Mouse (Mus musculus): ENCODE measurements at regions not wholly inside any gene's neighbourhood (a gene's known extent, or its start where the extent isn't known, plus 50 kb on each side); places are given as distances from the start of the nearest gene placed in this dataset.

GRCm38 (mm10) chr17:77819698-77820097, 380.4 kb upstream of the Crim1 start:
- no peak for DNase-seq (ENCODE audit: low spot score)

- no peak for DNase-seq (ENCODE audit: low spot score)
Measured at GRCm38 (mm10) chr17:77843949-77844348, 356.1 kb upstream of the Crim1 start.

GRCm38 (mm10) chr17:77874497-77874896, 325.6 kb upstream of the Crim1 start:
- DNase-seq (ENCODE audit: low spot score) = no peak

GRCm38 (mm10) chr17:77877016-77877415, 323.0 kb upstream of the Crim1 start:
- DNase-seq (ENCODE audit: low spot score) = no peak

- DNase-seq (ENCODE audit: low spot score) = peak; percentile 5
Measured at GRCm38 (mm10) chr17:77885150-77885549, 314.9 kb upstream of the Crim1 start.

- DNase-seq (ENCODE audit: low spot score) = no peak
Measured at GRCm38 (mm10) chr17:77889147-77889546, 310.9 kb upstream of the Crim1 start.

GRCm38 (mm10) chr17:77904412-77904811, 295.6 kb upstream of the Crim1 start:
- no peak for DNase-seq (ENCODE audit: low spot score)

GRCm38 (mm10) chr17:77913962-77914450, 286.0 kb upstream of the Crim1 start:
- DNase-seq (ENCODE audit: low spot score) = no peak

GRCm38 (mm10) chr17:77930253-77930652, 269.8 kb upstream of the Crim1 start:
- no peak for DNase-seq (ENCODE audit: low spot score)

- peak; percentile 44 for DNase-seq (ENCODE audit: low spot score)
Measured at GRCm38 (mm10) chr17:77930967-77931591, 269.0 kb upstream of the Crim1 start.

GRCm38 (mm10) chr17:77933192-77933591, 266.9 kb upstream of the Crim1 start:
- DNase-seq (ENCODE audit: low spot score) = no peak

GRCm38 (mm10) chr17:77958048-77958447, 242.0 kb upstream of the Crim1 start:
- no peak for DNase-seq (ENCODE audit: low spot score)

- DNase-seq (ENCODE audit: low spot score) = peak; percentile 61
Measured at GRCm38 (mm10) chr17:77961296-77961695, 238.8 kb upstream of the Crim1 start.

- DNase-seq (ENCODE audit: low spot score) = no peak
Measured at GRCm38 (mm10) chr17:77963358-77963757, 236.7 kb upstream of the Crim1 start.

- no peak for DNase-seq (ENCODE audit: low spot score)
Measured at GRCm38 (mm10) chr17:77968510-77968909, 231.5 kb upstream of the Crim1 start.

- DNase-seq (ENCODE audit: low spot score) = no peak
Measured at GRCm38 (mm10) chr17:77969187-77969586, 230.9 kb upstream of the Crim1 start.
